Mouse (Mus musculus): Measurements from ENCODE around the gene A930002H24Rik.

DNA sequence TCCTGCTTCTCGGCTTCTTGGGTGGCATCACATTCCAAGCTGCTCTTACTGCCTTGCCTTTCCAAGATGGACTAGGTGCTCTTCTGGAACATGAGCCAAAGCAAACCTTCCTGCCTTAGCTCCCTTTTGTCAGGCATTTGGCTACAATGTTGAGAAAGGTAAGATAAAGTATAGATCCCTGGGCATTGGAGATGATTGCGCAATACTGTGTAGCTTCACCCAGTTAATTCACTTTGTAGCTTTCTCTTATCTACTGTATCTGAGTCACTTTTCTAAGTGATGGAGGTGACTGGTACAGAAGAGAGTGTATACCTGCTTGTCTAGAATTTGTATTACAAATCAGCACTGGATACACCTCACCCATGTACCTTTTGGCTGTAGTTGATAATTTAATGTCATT, 23.4 kb upstream of the A930002H24Rik start:
- TF ChIP-seq CTCF (conservative IDR thresholded peaks at IDR 0.05; ENCODE audit: low read length) (no peak), NANOG (IDR thresholded peaks at IDR 0.05; ENCODE audit: borderline replicate concordance, low read length) (no peak), POU5F1 (IDR thresholded peaks at IDR 0.05; ENCODE audit: borderline replicate concordance, low read length) (no peak)
